Mouse (Mus musculus): ENCODE results near the gene Stxbp2.

The Stxbp2 gene

GRCm38 (mm10) chr8:3631478-3631875, 722 bp downstream of the Stxbp2 start:
- DNase-seq (ENCODE audit: low read depth, low spot score), result no peak

DNA sequence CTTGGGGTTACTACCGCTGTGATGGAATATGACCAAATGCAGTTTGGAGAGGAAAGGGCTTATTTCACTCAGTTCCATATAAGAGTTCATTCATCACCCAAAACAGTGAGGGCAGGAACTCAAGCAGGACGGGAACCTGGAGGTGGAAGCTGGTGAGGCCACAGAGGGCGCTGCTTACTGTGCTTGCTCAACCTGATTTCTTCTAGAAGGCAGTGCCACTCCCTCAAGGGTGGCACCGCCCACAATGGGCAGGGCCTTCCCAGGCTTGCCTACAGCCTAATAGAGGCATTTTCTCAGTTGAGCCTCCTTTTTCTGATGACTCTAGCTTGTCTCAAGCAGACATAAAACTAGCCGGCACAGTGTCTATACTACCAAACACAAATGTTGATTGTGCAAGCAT, 15.0 kb downstream of the Stxbp2 start:
- DNase-seq (ENCODE audit: low read depth, low spot score), result peak; percentile 25

GRCm38 (mm10) chr8:3646824-3647531, 16.2 kb downstream of the Stxbp2 start:
- DNase-seq (ENCODE audit: low read depth, low spot score), result no peak

- DNase-seq (ENCODE audit: low read depth, low spot score), result no peak
Measured at GRCm38 (mm10) chr8:3647561-3647960, 16.8 kb downstream of the Stxbp2 start.

GRCm38 (mm10) chr8:3648268-3648667, 17.5 kb downstream of the Stxbp2 start:
- DNase-seq (ENCODE audit: low read depth, low spot score), result peak; percentile 22

GRCm38 (mm10) chr8:3648990-3649389, 18.2 kb downstream of the Stxbp2 start:
- DNase-seq (ENCODE audit: low read depth, low spot score), result no peak

- no peak for DNase-seq (ENCODE audit: low read depth, low spot score)
Measured at GRCm38 (mm10) chr8:3652845-3653244, 22.1 kb downstream of the Stxbp2 start.

- no peak for DNase-seq (ENCODE audit: low read depth, low spot score)
Measured at GRCm38 (mm10) chr8:3654726-3655508, 24.2 kb downstream of the Stxbp2 start.

- DNase-seq (ENCODE audit: low read depth, low spot score), result no peak
Measured at GRCm38 (mm10) chr8:3655526-3655925, 24.8 kb downstream of the Stxbp2 start, which contains the start of gene Retn. Retn (plus strand) TSS chr8:3655770.

DNA sequence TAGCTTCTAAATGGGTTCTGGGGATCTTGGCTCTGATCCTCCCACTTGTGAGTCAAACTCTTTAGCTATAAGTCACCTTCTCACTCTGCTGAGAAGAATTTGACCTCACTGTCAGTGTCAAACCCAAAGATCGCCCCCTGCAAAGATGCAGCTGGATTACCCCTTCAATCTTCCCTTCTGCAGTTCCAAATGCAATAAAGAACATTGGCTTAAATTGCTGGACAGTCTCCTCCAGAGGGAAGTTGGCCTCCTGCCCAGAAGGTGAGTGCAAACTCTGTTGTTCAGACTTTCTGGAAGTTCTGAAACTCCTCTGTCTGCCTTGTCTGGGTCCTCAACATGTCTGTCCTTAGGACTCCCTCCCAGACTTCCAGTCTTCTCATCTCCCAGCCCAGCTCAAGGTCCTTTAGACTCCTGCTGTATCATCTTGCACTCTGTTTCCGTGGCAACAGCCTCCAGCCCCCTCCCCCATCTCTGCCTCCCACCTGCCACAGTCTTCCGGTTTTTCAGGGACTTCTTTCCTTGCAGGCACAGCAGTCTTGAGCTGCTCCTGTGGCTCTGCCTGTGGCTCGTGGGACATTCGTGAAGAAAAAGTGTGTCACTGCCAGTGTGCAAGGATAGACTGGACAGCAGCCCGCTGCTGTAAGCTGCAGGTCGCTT, 26.1 kb downstream of the Stxbp2 start:
- no peak for DNase-seq (ENCODE audit: low read depth, low spot score)

- no peak for DNase-seq (ENCODE audit: low read depth, low spot score)
Measured at GRCm38 (mm10) chr8:3660889-3661288, 30.1 kb downstream of the Stxbp2 start.

DNA sequence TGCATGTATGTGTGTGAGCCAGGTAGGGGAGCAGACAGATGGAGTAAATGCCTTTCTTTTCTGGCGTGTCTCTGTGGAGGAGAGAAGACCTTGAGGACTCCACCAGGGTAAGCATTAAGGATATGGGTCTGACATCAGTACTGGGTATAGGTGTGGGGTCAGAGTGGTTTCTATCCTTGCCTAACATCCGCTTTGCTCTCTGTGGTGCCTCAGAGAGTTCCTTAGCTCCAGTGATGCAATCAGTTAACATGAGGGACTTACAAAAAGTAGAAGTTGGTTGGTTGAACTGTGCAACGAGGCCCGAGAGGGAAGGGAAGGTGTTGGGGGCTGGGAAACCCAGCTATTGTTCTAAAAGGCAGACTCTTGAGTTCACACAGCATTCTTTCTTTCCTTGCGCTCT, 33.6 kb downstream of the Stxbp2 start:
- no peak for DNase-seq (ENCODE audit: low read depth, low spot score)

GRCm38 (mm10) chr8:3665507-3665906, 34.8 kb downstream of the Stxbp2 start, which contains the start of gene Mcemp1:
Mcemp1 (plus strand) TSS chr8:3665754.
- DNase-seq (ENCODE audit: low read depth, low spot score), result no peak

DNA sequence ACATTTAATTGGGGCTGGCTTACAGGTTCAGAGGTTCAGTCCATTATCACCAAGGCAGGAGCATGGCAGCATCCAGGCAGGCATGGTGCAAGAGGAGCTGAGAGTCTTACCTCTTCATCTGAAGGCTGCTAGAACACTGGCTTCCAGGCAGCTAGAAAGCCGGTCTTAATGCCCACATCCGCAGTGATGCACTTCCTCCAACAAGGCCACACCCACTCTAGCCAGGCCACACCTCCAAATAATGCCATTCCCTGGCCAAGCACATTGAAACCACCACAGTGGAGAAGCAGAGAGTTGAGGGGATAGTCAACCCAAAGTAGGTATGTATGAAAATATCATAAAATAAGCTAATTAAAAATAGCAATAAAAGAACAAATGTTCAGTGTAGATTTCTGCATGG, 39.6 kb downstream of the Stxbp2 start:
- DNase-seq (ENCODE audit: low read depth, low spot score), result no peak

GRCm38 (mm10) chr8:3671980-3672491, 41.3 kb downstream of the Stxbp2 start, which contains the start of gene Fcor:
Fcor (minus strand) TSS chr8:3672362.
- DNase-seq (ENCODE audit: low read depth, low spot score), result peak; percentile 45

DNA sequence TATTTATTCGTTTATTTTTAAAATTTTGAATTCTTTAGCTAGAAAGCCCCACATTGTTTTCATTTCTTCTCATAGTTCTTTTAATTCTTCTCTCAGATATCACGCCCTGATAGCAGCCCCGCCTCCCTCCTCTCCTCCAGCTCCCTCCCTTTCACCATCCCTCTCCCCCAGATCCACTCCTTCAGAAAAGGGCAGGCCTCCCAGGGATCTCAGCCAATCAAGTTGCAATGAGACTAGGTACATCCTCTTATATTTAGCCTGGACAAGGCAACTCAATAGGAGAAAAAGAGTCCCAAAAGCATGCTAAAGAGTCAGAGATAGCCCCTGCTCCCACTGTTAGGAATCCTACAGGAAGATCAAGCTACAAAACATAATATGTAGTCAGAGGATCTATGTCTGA, 43.9 kb downstream of the Stxbp2 start:
- no peak for DNase-seq (ENCODE audit: low read depth, low spot score)

GRCm38 (mm10) chr8:3676131-3676992, 45.6 kb downstream of the Stxbp2 start, which contains the start of gene Trappc5:
Trappc5 (plus strand) TSS chr8:3676299.
- peak; percentile 91 for DNase-seq (ENCODE audit: low read depth, low spot score)

GRCm38 (mm10) chr8:3676993-3677579, 46.3 kb downstream of the Stxbp2 start:
- no peak for DNase-seq (ENCODE audit: low read depth, low spot score)

GRCm38 (mm10) chr8:3678831-3679230, 48.1 kb downstream of the Stxbp2 start:
- no peak for DNase-seq (ENCODE audit: low read depth, low spot score)

DNA sequence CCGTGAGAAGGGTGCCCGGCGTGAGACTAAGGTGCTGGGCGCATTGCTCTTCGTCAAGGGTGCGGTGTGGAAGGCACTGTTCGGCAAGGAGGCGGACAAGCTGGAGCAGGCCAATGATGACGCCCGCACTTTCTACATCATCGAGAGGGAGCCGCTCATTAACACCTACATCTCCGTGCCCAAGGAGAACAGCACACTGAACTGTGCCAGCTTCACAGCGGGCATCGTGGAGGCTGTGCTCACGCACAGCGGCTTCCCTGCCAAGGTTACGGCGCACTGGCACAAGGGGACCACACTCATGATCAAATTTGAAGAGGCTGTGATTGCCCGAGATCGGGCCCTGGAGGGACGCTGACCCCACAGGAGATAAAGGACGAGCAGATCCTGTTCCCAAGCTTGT, 48.5 kb downstream of the Stxbp2 start:
- DNase-seq (ENCODE audit: low read depth, low spot score), result no peak

DNA sequence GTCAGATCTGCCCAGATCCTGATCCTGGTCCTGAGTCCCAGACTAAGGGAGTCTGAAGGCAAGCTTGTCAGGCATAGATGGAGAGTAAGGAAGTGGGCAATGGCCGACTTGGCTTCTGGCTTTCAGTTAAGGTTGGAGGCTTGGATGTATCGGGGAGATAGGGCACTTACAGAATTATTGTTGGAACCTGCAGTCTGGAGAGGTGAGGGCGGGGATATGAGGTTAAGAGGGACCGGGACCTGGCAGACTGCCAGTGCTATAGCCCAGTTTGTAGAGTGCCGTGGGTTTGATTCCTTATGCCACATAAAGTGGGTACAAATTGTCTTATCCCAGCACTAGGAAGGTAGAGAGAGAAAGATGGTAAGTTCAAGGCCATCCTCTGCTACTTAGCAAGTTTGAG, 48.9 kb downstream of the Stxbp2 start:
- no peak for DNase-seq (ENCODE audit: low read depth, low spot score)
